Mouse (Mus musculus) myocyte (in vitro differentiated cells): ENCODE measurements around the gene Nrm. TPM values are rescaled to one million over a fixed set of nuclear protein-coding genes. Genes with fewer than 3 reads are reported as not detected.
A peak's percentile ranks its signal among the peaks of the same experiment; 100 is the strongest.

Source experiments
- H3K27me3 ChIP-seq: one replicate; pipeline ENCODE4 v1.6.1; 2011; ENCODE audit not compliant: control insufficient read depth, insufficient read depth, insufficient read length
- H3K36me3 ChIP-seq: one replicate; pipeline ENCODE4 v1.6.1; 2011; ENCODE audit not compliant: control insufficient read depth, insufficient read depth
- H3K4me2 ChIP-seq: one replicate; pipeline ENCODE4 v1.6.1; 2011; ENCODE audit warnings: low read depth, control low read depth
- H3K4me3 ChIP-seq: one replicate; pipeline ENCODE4 v1.5.1; 2011; ENCODE audit warnings: mild to moderate bottlenecking, control low read depth, moderate library complexity
- H3K79me2 ChIP-seq: one replicate; pipeline ENCODE4 v1.6.1; 2011; ENCODE audit not compliant: control insufficient read depth, insufficient read depth
- H3ac ChIP-seq: one replicate; pipeline ENCODE4 v1.6.1; 2011; ENCODE audit not compliant: control insufficient read depth, insufficient read length
- CEBPB ChIP-seq: IDR thresholded peaks from 2 replicates; pipeline ENCODE4 v1.6.1; 2011; ENCODE audit warnings: mild to moderate bottlenecking, moderate library complexity; ENCODE audit not compliant: poor library complexity, insufficient read depth, severe bottlenecking
- E2F4 ChIP-seq: IDR thresholded peaks from one replicate; pipeline ENCODE4 v1.6.1; 2011; ENCODE audit warnings: mild to moderate bottlenecking, control low read depth, moderate library complexity; ENCODE audit not compliant: insufficient read depth
- MAX ChIP-seq: IDR thresholded peaks from one replicate; pipeline ENCODE4 v1.6.1; 2011; ENCODE audit warnings: low read depth, mild to moderate bottlenecking, control low read depth
- MYOD1 ChIP-seq, 3 experiments: IDR thresholded peaks; one replicate each; pipeline ENCODE4 v1.6.1; 2011; ENCODE audit warnings: control low read depth in 2 of 3, low read depth in 2 of 3, mild to moderate bottlenecking in 2 of 3, moderate library complexity in 1 of 3; ENCODE audit not compliant: insufficient read length in 2 of 3, control insufficient read depth in 1 of 3
- MYOG ChIP-seq, 3 experiments: IDR thresholded peaks; one replicate each; pipeline ENCODE4 v1.6.1; 2011; ENCODE audit warnings: control low read depth in 2 of 3, low read depth in 2 of 3, mild to moderate bottlenecking in 2 of 3; ENCODE audit not compliant: insufficient read length in 2 of 3, control insufficient read depth in 1 of 3, insufficient read depth in 1 of 3
- POLR2A ChIP-seq: IDR thresholded peaks from one replicate; pipeline ENCODE4 v1.6.1; 2011; ENCODE audit warnings: low read depth, mild to moderate bottlenecking, control low read depth, moderate library complexity; ENCODE audit not compliant: insufficient read length
- POLR2AphosphoS2 ChIP-seq: IDR thresholded peaks from one replicate; pipeline ENCODE4 v1.6.1; 2011; ENCODE audit warnings: low read depth, control low read depth; ENCODE audit not compliant: insufficient read length
- REST ChIP-seq: IDR thresholded peaks from one replicate; pipeline ENCODE4 v1.6.1; 2011; ENCODE audit warnings: mild to moderate bottlenecking, control low read depth, moderate library complexity; ENCODE audit not compliant: insufficient read depth, insufficient read length
- SRF ChIP-seq: IDR thresholded peaks from one replicate; pipeline ENCODE4 v1.6.1; 2011; ENCODE audit warnings: low read depth; ENCODE audit not compliant: control insufficient read depth, insufficient read length
- TCF12 ChIP-seq: IDR thresholded peaks from one replicate; pipeline ENCODE4 v1.6.1; 2011; ENCODE audit warnings: mild to moderate bottlenecking, control low read depth; ENCODE audit not compliant: poor library complexity, insufficient read depth, severe bottlenecking
- TCF3 ChIP-seq: IDR thresholded peaks from one replicate; pipeline ENCODE4 v1.6.1; 2011; ENCODE audit warnings: low read depth, control low read depth; ENCODE audit not compliant: insufficient read length
- USF1 ChIP-seq: IDR thresholded peaks from one replicate; pipeline ENCODE4 v1.6.1; 2011; ENCODE audit warnings: low read depth, mild to moderate bottlenecking, control low read depth, moderate library complexity
- polyA plus RNA-seq: library from polyadenylated mRNA; unstranded; fragments of >200 nt; fragmentation: generic; extraction: Trizol; gene quantifications from one replicate; pipeline ENCODE4 v1.2.1, GENCODE M21; 2012; ENCODE audit warnings: missing spikeins

Gene Nrm
- polyA plus RNA-seq, 1 experiment = 18.5 TPM

DNA sequence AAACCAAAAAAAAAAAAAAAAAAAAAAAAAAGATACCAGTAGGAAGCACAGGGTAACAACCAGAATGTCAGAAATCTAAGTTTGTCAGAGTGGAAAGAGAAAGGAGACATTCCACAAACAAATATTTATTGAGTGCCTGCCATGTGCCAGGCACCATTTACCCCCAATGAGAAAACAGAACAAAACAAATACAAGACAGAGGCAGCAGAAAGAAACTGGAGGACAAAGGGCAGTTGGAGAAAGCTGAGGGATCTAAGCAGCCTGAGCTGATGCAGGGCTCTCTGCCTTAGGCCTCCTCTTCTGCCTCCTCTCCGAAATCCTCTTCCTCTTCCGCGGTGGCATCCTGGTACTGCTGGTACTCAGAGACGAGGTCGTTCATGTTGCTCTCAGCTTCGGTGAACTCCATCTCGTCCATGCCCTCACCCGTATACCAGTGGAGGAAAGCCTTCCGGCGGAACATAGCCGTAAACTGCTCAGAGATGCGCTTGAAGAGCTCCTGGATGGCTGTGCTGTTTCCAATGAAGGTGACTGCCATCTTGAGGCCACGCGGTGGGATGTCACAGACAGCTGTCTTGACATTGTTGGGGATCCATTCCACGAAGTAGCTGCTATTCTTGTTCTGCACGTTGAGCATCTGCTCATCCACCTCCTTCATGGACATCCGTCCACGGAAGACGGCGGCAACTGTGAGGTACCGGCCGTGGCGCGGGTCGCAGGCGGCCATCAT, 26.3 kb upstream of the Nrm start:
- H3K79me2 ChIP-seq = peaks cover 44% of the 10 kb centered on the region
- H3K4me2 ChIP-seq = peak overlapping the region; percentile 92
- TF ChIP-seq REST = no peak
- TF ChIP-seq MYOG (IDR thresholded peaks at IDR 0.05; ENCODE audit: control insufficient read depth in 1 of 3, insufficient read depth in 1 of 3, insufficient read length in 2 of 3, low read depth in 2 of 3) = peak in 1 of 3 experiments; percentile 47
- TF ChIP-seq TCF12 = no peak
- no peak for TF ChIP-seq SRF
- no peak for TF ChIP-seq CEBPB
- TF ChIP-seq POLR2A = peak; percentile 19
- peak in 1 of 3 experiments; percentile 25 for TF ChIP-seq MYOD1 (IDR thresholded peaks at IDR 0.05; ENCODE audit: control insufficient read depth in 1 of 3, insufficient read length in 2 of 3, low read depth in 2 of 3)
- TF ChIP-seq POLR2AphosphoS2 = peak; percentile 29
- H3ac ChIP-seq = peak overlapping the region; percentile 4
- H3K4me3 ChIP-seq = peak overlapping the region; percentile 96
- H3K36me3 ChIP-seq = peaks cover 34% of the 10 kb centered on the region
- no peaks in the 10 kb centered on the region for H3K27me3 ChIP-seq

DNA sequence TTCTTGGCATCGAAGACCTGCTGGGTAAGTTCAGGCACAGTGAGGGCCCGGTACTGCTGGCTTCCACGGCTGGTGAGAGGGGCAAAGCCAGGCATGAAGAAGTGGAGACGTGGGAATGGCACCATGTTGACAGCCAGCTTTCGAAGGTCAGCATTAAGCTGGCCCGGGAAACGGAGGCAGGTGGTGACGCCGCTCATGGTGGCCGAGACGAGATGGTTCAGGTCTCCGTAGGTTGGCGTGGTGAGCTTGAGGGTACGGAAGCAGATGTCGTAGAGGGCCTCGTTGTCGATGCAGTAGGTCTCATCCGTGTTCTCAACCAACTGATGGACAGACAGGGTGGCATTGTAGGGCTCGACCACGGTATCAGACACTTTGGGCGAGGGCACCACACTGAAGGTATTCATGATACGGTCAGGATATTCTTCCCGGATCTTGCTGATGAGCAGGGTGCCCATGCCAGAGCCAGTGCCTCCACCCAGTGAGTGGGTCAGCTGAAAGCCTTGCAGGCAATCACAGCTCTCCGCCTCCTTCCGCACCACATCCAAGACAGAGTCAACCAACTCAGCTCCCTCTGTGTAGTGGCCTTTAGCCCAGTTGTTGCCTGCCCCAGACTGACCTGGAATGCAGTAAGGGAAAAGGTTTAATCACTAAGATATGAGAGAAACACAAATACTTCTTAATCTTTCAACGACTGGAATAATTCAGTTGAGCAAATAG, 25.5 kb upstream of the Nrm start:
- TF ChIP-seq E2F4 = no peak
- TF ChIP-seq POLR2A = peak; percentile 33
- TF ChIP-seq POLR2AphosphoS2 = peak; percentile 90
- Histone ChIP-seq H3ac (peak overlapping the region; percentile 4), H3K27me3 (no peaks in the 10 kb centered on the region), H3K4me2 (peak overlapping the region; percentile 92), H3K4me3 (peak overlapping the region; percentile 96), H3K79me2 (peaks cover 45% of the 10 kb centered on the region), H3K36me3 (peaks cover 34% of the 10 kb centered on the region)

DNA sequence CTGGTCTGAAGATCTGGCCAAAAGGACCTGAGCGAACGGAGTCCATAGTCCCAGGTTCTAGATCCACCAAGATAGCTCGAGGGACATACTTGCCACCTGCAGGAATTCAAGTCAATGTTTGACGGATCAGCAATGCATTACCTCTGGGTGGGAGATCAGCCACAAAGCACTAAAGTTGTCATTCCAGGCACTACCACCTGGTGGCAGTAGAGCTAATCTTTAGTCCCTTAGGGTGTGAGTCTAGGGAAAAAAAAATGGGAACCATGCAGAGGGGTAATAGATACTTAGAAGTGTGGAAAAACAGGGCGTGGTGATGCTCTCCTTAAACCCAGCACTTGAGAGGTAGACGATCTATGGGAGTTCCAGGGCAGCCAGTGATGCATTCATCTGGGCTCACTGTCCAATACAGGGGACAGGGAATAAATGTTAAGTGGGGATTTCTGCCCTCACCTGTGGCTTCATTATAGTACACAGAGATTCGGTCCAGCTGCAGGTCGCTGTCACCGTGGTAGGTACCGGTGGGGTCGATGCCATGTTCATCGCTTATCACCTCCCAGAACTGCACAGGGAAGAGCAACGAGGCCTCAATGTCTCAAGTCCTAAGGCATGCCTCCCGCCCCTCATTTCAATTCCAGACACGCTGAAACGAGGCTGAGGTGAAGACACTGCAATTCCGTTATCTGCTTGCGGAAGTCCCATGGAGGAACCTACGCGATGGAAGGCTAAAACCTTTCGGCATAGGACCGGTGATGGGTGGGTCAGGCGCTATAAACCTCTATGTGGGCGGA, 24.7 kb upstream of the Nrm start:
- Histone ChIP-seq H3K36me3 (peaks cover 31% of the 10 kb centered on the region), H3K4me2 (peak overlapping the region; percentile 92), H3K4me3 (peak overlapping the region; percentile 96), H3K27me3 (no peaks in the 10 kb centered on the region), H3K79me2 (peaks cover 47% of the 10 kb centered on the region), H3ac (peak overlapping the region; percentile 32)
- TF ChIP-seq USF1 (no peak), POLR2A (peak; percentile 27)

DNA sequence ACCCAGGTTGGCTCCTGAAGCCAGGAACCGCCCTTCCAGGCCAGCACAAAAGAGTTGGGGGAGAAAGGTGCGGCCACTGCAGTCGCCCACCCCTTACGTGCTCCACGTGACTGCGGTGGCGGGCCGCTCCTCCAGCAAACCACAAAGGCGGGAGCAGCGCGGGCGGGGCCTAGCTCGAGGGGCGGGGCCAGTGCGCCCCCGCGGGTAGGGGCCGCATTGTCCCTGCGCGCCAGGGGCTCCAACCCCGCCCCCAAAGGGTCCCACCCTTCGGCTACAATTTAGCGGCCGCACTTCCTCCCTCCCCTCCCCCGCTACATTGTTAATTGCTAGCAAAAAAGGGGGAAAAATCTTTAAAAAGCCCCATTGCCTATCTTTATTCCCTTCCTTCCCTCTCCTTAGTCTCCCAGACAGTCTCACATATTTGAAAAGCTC, 24.1 kb upstream of the Nrm start:
- peaks cover 50% of the 10 kb centered on the region for H3K79me2 ChIP-seq
- peak in 1 of 3 experiments; percentile 20 for TF ChIP-seq MYOG (IDR thresholded peaks at IDR 0.05; ENCODE audit: control insufficient read depth in 1 of 3, insufficient read depth in 1 of 3, insufficient read length in 2 of 3, low read depth in 2 of 3)
- no peak for TF ChIP-seq CEBPB
- TF ChIP-seq REST = no peak
- TF ChIP-seq POLR2AphosphoS2 = peak; percentile 89
- TF ChIP-seq TCF12 = no peak
- TF ChIP-seq MAX = no peak
- peak in 1 of 3 experiments; percentile 40 for TF ChIP-seq MYOD1 (IDR thresholded peaks at IDR 0.05; ENCODE audit: control insufficient read depth in 1 of 3, insufficient read length in 2 of 3, low read depth in 2 of 3)
- peak; percentile 33 for TF ChIP-seq E2F4
- TF ChIP-seq TCF3 = no peak
- TF ChIP-seq POLR2A = peak; percentile 41
- TF ChIP-seq USF1 = peak; percentile 85
- TF ChIP-seq SRF = no peak
- H3K36me3 ChIP-seq = peaks cover 30% of the 10 kb centered on the region
- no peaks in the 10 kb centered on the region for H3K27me3 ChIP-seq
- peak overlapping the region; percentile 32 for H3ac ChIP-seq
- peak overlapping the region; percentile 96 for H3K4me3 ChIP-seq
- H3K4me2 ChIP-seq = peak overlapping the region; percentile 92

DNA sequence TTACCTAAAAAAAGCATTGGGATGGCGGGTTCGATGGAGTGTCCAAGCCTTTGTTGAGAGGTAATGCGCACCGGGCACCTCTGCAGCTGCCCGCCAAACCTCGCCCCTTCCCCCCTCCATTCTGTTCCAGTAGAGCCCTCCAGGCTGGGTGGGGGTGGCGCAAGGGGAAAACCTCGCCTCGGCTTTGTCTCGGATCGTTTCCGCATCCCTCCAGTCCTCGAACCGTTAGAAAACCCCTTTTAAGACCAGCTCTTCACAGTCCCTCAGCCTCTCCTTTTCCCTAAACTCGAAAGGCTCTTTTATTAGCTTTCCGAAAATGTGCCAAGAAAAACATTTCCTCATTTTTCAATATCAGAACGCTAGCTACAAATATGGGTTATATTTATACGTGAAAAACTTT, 23.6 kb upstream of the Nrm start:
- Histone ChIP-seq H3K27me3 (no peaks in the 10 kb centered on the region), H3K79me2 (peaks cover 53% of the 10 kb centered on the region), H3ac (peak overlapping the region; percentile 32), H3K4me3 (peak overlapping the region; percentile 96), H3K36me3 (peaks cover 30% of the 10 kb centered on the region), H3K4me2 (peak overlapping the region; percentile 36)
- no peak for TF ChIP-seq TCF3
- TF ChIP-seq MYOD1 (IDR thresholded peaks at IDR 0.05; ENCODE audit: control insufficient read depth in 1 of 3, insufficient read length in 2 of 3, low read depth in 2 of 3) = peak in 1 of 3 experiments; percentile 4
- no peak for TF ChIP-seq SRF
- TF ChIP-seq TCF12 = no peak
- no peak for TF ChIP-seq CEBPB
- TF ChIP-seq USF1 = no peak
- TF ChIP-seq E2F4 = no peak
- no peak for TF ChIP-seq REST
- TF ChIP-seq MYOG (IDR thresholded peaks at IDR 0.05; ENCODE audit: control insufficient read depth in 1 of 3, insufficient read depth in 1 of 3, insufficient read length in 2 of 3, low read depth in 2 of 3) = no peak
- no peak for TF ChIP-seq MAX
- peak; percentile 15 for TF ChIP-seq POLR2A
- TF ChIP-seq POLR2AphosphoS2 = peak; percentile 68
